Mouse (Mus musculus) neural tube, embryonic 11.5 days (tissue): ENCODE results near the gene Igfn1. TPM values are rescaled to one million over a fixed set of nuclear protein-coding genes. Genes with fewer than 3 reads are reported as not detected.

Source experiments
- ATAC-seq: fragments of 200-750 bp; cut with Nextera tagmentation; 2 replicates; pipeline ENCODE4 v1.8.0; 2017; ENCODE audit warnings: moderate number of reproducible peaks, mild to moderate bottlenecking, moderate TSS enrichment, moderate library complexity; ENCODE audit not compliant: insufficient read depth, low FRiP score, low TSS enrichment
- DNase-seq: peaks from one replicate; pipeline ENCODE4 v3.0.0-alpha.2; 2015; ENCODE audit warnings: low spot score
- H3K27ac ChIP-seq: fragments of 300-500 bp; sonication (generic); 2 replicates; pipeline ENCODE4 v1.5.1; 2014; ENCODE audit warnings: low read depth, mild to moderate bottlenecking, low read length
- H3K27me3 ChIP-seq: fragments of 300-500 bp; sonication (generic); 2 replicates; pipeline ENCODE4 v1.6.1; 2014; ENCODE audit warnings: mild to moderate bottlenecking, low read length, mixed read lengths; ENCODE audit not compliant: control insufficient read depth, insufficient read depth
- H3K36me3 ChIP-seq: fragments of 300-500 bp; sonication (generic); 2 replicates; pipeline ENCODE4 v1.6.1; 2014; ENCODE audit warnings: mild to moderate bottlenecking, low read length, moderate library complexity, mixed read lengths; ENCODE audit not compliant: control insufficient read depth, insufficient read depth
- H3K4me1 ChIP-seq: fragments of 300-500 bp; sonication (generic); 2 replicates; pipeline ENCODE4 v1.6.1; 2014; ENCODE audit warnings: low read length, mixed read lengths; ENCODE audit not compliant: control insufficient read depth, insufficient read depth
- H3K4me2 ChIP-seq: fragments of 300-500 bp; sonication (generic); 2 replicates; pipeline ENCODE4 v1.6.1; 2014; ENCODE audit warnings: low read depth, mild to moderate bottlenecking, moderate library complexity
- H3K4me3 ChIP-seq: fragments of 300-500 bp; sonication (generic); 2 replicates; pipeline ENCODE4 v1.5.1; 2014; ENCODE audit warnings: low read depth, low read length
- H3K9ac ChIP-seq: fragments of 300-500 bp; sonication (generic); 2 replicates; pipeline ENCODE4 v1.6.1; 2014; ENCODE audit warnings: mild to moderate bottlenecking, low read length
- H3K9me3 ChIP-seq: fragments of 300-500 bp; sonication (generic); 2 replicates; pipeline ENCODE4 v1.6.1; 2016; ENCODE audit warnings: low read length; ENCODE audit not compliant: control insufficient read depth
- WGBS: fragments of 180-500 bp; shearing (Covaris S2); extraction: QIAGEN DNeasy Blood & Tissue Kit; methylation state at CpG from one replicate; pipeline ENCODE4 v1.1.7; 2014; 5-methylcytosine and 5-hydroxymethylcytosine counted together
- polyA plus RNA-seq: library from polyadenylated mRNA; unstranded; fragments of >200 nt; fragmentation: Nextera tagmentation; extraction: Ambion mirVana; gene quantifications from 2 replicates; pipeline ENCODE4 v1.2.1, GENCODE M21; 2014

The Igfn1 gene
- polyA plus RNA-seq, 1 experiment from 2014 or later = not detected

GRCm38 (mm10) chr1:135913657-135914056 is 92.5 kb downstream of the Igfn1 start:
- Histone ChIP-seq H3K27me3 (peaks cover 27% of the 10 kb centered on the region), H3K9me3 (no peaks in the 10 kb centered on the region), H3K4me3 (no peak overlapping the region), H3K4me2 (no peak overlapping the region), H3K9ac (no peak overlapping the region), H3K4me1 (peaks cover 5% of the 10 kb centered on the region; the same call in 1 of the 2 replicates), H3K36me3 (no peaks in the 10 kb centered on the region), H3K27ac (no peak overlapping the region)
- DNase-seq (no peak), ATAC-seq (no peak)
- 83% methylated on average over 4 of the region's 4 CpGs for WGBS

DNA sequence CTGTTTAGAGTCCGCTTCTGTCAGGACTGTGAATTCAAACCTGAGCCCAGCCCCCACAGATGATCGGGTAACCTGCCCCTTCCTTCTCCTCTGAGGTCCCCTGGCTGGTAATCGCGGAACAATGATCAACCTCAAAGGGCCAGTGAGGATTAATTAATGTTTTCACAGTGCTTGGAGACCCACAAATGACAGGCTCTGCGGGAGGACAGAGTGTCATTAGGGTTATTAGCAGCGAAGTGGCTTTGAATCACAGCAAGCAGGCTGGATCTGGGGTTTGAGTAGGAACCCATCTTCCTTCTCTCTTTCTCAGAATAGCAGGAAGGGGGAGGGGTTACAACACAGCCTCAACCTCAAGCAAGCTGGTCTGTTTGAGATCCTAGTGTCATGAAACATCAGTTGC is 96.8 kb downstream of the Igfn1 start:
- WGBS = 16% methylated on average over 6 of the region's 6 CpGs
- ATAC-seq = no peak
- DNase-seq = no peak
- Histone ChIP-seq H3K27me3 (no peaks in the 10 kb centered on the region), H3K36me3 (no peaks in the 10 kb centered on the region), H3K4me2 (no peak overlapping the region), H3K9ac (no peak overlapping the region), H3K4me3 (no peak overlapping the region), H3K4me1 (peaks cover 5% of the 10 kb centered on the region; the same call in 1 of the 2 replicates), H3K27ac (no peak overlapping the region), H3K9me3 (no peaks in the 10 kb centered on the region)

- Histone ChIP-seq H3K4me2 (no peak overlapping the region), H3K36me3 (no peaks in the 10 kb centered on the region), H3K27ac (no peak overlapping the region), H3K9me3 (no peaks in the 10 kb centered on the region), H3K9ac (no peak overlapping the region), H3K27me3 (no peaks in the 10 kb centered on the region), H3K4me1 (peaks cover 5% of the 10 kb centered on the region; the same call in 1 of the 2 replicates), H3K4me3 (no peak overlapping the region)
- WGBS = 76% methylated on average over 11 of the region's 11 CpGs
- no peak for DNase-seq
- ATAC-seq = no peak
Observed at GRCm38 (mm10) chr1:135906736-135907135, 99.4 kb downstream of the Igfn1 start.

Other genes with a start within 250 kb of the Igfn1 start
- 22.6 and 24.3 TPM in 2 replicates for gene Phlda3, start 240.2 kb downstream of the Igfn1 start, polyA plus RNA-seq
- 57.6 and 70.7 TPM in 2 replicates for gene Tnni1, start 226.9 kb downstream of the Igfn1 start, polyA plus RNA-seq
- 0.61 and 1.3 TPM in 2 replicates for gene Lad1, start 187.7 kb downstream of the Igfn1 start, polyA plus RNA-seq
- 20.3 and 22.5 TPM in 2 replicates for gene Tnnt2, start 170.0 kb downstream of the Igfn1 start, polyA plus RNA-seq
- gene Pkp1, start 87.1 kb downstream of the Igfn1 start, polyA plus RNA-seq = 0.12 and 0.24 TPM in 2 replicates
- 64.6 and 79.4 TPM in 2 replicates for gene Tmem9, start 1.8 kb upstream of the Igfn1 start, polyA plus RNA-seq
- gene Ascl5, start 44.5 kb upstream of the Igfn1 start, polyA plus RNA-seq = not detected in 2 replicates
- gene Cacna1s, start 46.4 kb upstream of the Igfn1 start, polyA plus RNA-seq = 0.73 and 1.2 TPM in 2 replicates
- gene Kif21b, start 125.0 kb upstream of the Igfn1 start, polyA plus RNA-seq = 14.3 and 17.0 TPM in 2 replicates
- gene Mroh3, start 206.5 kb upstream of the Igfn1 start, polyA plus RNA-seq = not detected in 2 replicates
- 16.5 and 17.2 TPM in 2 replicates for gene Inava, start 227.9 kb upstream of the Igfn1 start, polyA plus RNA-seq